Mouse (Mus musculus): Measurements from ENCODE around the gene Kcnj4. TPM values are rescaled to one million over a fixed set of nuclear protein-coding genes. Genes with fewer than 3 reads are reported as not detected.

The Kcnj4 gene
- polyA plus RNA-seq, 1 experiment from 2014 or later = not detected

DNA sequence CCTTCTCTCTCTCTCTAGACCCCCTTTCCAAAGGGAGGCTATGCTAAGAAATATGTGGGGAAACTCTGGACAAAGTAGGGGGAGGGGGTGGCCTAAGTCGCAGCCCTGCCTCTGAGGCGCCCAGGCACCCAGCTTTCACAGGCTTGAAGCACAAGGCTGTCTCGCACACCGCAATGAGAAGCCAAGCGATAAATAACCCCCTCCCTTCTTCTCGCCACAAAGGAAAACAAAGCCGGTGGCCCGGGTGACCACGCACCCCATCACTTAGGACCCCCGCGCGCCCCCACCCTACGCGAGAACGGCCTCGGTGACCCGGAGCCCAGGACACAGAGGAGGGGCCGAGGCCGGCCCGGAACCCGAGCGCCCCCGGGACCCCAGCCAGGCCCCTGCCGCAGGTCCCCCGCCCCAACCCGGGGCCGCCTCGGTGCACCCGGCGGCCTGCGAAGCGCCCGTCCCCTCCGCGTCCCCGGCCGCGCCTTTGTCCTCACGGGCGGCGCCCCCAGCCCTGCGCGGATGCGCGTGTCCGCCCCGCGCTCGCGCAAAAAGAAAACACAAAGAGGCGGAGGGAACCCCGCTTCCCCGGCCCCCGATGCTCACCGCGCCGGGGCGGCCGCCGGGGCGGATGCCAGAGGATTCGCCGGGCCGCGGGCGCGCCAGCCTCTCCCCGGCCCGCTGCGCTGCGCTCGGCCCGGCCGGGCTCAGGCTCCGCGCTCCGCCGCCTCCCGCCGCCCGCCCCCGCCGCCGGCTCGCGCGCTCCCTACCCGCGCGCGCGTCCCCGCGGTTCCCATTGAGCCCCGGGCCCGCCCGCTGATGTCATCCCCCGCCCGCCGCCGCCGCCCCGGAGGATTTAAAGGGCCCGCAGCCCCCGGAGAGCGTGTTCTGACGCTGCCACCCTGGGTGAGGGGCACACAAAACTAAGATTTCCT, 63.4 kb downstream of the Kcnj4 start:
- peaks cover 69% of the 10 kb centered on the region for H3K4me1 ChIP-seq
- peak overlapping the region; percentile 98 for H3K4me3 ChIP-seq
- H3K36me3 ChIP-seq = peaks cover 37% of the 10 kb centered on the region
- H3K27me3 ChIP-seq (ENCODE audit: low read depth, poor library complexity, severe bottlenecking) = no peaks in the 10 kb centered on the region
- WGBS = under 1% methylated on average over 106 of the region's 107 CpGs
- H3K27ac ChIP-seq = peak overlapping the region; percentile 100
- no peaks in the 10 kb centered on the region for H3K9me3 ChIP-seq (replicated peaks)
- peak; percentile 87 for DNase-seq (ENCODE audit: low spot score)

DNA sequence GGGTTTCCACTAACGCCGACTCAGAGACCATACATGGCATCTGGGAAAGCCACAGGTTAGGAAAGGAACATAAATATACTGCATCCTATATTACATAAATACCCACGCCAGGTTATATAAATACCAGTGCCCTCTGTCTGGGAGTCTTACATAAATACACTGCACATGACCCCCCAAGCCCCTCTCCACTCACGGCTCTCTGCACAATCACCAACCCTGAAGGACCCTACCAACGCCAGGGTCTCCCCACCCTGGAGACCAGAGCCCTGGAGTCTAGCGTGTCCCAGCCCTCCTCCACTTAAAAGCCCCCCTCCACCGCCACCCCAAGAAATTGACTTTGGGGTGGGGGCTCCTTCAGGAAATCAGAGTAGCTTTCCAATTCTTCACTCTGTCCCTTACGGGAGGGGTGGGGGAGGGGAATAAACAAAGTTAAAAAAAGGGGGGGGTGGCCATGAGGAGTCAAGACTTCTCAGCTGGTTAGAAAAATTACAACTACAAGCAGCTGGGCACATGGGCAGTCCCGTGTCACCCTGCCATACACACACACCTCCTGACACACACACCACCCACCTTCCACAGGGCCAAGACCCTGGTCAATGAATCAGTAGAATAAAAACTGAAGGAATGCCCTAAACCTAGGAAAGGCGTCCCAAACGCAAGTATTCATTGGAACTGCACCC, 64.2 kb downstream of the Kcnj4 start:
- Histone ChIP-seq H3K36me3 (peaks cover 45% of the 10 kb centered on the region), H3K9me3 (replicated peaks) (no peaks in the 10 kb centered on the region), H3K4me3 (peak overlapping the region; percentile 98), H3K27me3 (ENCODE audit: low read depth, poor library complexity, severe bottlenecking) (no peaks in the 10 kb centered on the region), H3K4me1 (peaks cover 73% of the 10 kb centered on the region), H3K27ac (peak overlapping the region; percentile 100)
- no peak for DNase-seq (ENCODE audit: low spot score)
- 29% methylated on average over 11 of the region's 11 CpGs for WGBS

DNA sequence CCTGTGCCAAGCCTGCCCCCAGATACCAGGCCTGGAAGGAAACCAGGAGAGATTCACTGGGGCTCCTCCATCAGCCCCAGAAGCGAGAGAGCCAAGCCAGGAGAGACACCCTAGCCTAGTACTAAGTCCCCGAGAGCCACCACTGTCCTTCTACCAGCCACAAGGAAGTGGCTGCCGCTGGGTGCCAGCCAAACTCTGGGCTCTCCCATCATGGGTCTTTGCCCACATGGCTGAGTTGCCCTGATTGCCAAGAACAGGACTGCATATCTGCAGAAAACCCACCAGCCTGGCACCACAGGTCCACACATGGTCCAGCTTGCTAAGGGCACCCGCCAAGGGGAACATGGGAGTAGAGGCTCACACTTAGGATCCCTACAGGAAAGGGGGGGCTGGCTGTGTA, 64.8 kb downstream of the Kcnj4 start:
- WGBS = 86% methylated on average over 4 of the region's 4 CpGs
- peak overlapping the region; percentile 100 for H3K27ac ChIP-seq

DNA sequence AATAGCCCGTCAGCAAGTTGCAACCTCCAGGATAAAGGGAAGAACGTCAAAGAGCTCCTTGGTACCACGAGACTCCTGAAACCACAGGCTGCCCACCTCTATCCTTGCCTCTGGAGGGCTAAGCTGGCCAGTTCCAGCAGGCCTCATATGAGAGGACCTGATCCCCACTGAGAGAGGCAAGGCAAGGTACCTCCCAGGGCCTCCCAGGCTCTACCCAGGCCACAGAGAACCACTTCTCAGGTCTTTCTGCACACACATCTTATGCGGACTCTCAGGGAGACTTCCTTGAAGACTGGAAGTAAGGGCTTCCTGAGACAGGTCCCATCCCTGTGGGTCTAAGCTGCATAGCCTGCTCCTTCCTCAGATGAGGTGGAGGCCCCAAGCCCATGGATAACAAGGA, 65.7 kb downstream of the Kcnj4 start:
- no peak overlapping the region; the same call in none of the 2 replicates for H3K27ac ChIP-seq
- no peak for DNase-seq (ENCODE audit: low spot score)
- H3K27me3 ChIP-seq (ENCODE audit: low read depth, poor library complexity, severe bottlenecking) = no peaks in the 10 kb centered on the region
- H3K36me3 ChIP-seq = peaks cover 59% of the 10 kb centered on the region
- H3K9me3 ChIP-seq (replicated peaks) = no peaks in the 10 kb centered on the region; the same call in 1 of the 2 replicates
- H3K4me1 ChIP-seq = peaks cover 76% of the 10 kb centered on the region
- peak overlapping the region; percentile 98 for H3K4me3 ChIP-seq
- 81% methylated on average over 4 of the region's 4 CpGs for whole genome bisulfite sequencing

More for the DNA sequence above, 64.8 kb downstream of the Kcnj4 start:
- H3K9me3 ChIP-seq (replicated peaks) = no peaks in the 10 kb centered on the region
- H3K4me3 ChIP-seq = peak overlapping the region; percentile 98
- H3K4me1 ChIP-seq = peaks cover 79% of the 10 kb centered on the region
- no peaks in the 10 kb centered on the region for H3K27me3 ChIP-seq (ENCODE audit: low read depth, poor library complexity, severe bottlenecking)
- DNase-seq (ENCODE audit: low spot score) = no peak
- H3K36me3 ChIP-seq = peaks cover 50% of the 10 kb centered on the region

DNA sequence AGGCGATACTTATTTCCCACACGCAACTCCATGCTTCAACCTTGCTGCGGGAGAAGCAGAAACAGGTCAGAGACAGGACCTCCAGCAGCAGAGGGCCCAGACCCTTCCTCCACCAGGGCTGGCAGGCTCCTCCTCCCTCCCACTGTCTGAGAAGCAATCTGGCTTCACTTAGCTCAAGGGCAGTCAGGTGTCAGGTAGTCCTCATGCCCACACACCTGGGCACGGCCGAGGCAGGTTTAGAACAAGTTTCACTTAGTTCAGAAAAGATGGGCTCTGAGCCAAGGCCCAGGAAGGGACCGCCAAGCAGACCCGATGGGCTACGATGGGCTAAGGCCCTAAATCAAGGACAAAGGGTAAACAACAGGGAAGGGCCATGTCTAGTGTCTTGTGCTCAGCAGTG, 66.2 kb downstream of the Kcnj4 start:
- Histone ChIP-seq H3K9me3 (replicated peaks) (no peaks in the 10 kb centered on the region; the same call in 1 of the 2 replicates), H3K4me1 (peaks cover 71% of the 10 kb centered on the region), H3K27ac (no peak overlapping the region), H3K4me3 (peak overlapping the region; percentile 98), H3K27me3 (ENCODE audit: low read depth, poor library complexity, severe bottlenecking) (no peaks in the 10 kb centered on the region), H3K36me3 (peaks cover 64% of the 10 kb centered on the region)
- 78% methylated on average over 8 of the region's 8 CpGs for WGBS
- no peak for DNase-seq (ENCODE audit: low spot score)

DNA sequence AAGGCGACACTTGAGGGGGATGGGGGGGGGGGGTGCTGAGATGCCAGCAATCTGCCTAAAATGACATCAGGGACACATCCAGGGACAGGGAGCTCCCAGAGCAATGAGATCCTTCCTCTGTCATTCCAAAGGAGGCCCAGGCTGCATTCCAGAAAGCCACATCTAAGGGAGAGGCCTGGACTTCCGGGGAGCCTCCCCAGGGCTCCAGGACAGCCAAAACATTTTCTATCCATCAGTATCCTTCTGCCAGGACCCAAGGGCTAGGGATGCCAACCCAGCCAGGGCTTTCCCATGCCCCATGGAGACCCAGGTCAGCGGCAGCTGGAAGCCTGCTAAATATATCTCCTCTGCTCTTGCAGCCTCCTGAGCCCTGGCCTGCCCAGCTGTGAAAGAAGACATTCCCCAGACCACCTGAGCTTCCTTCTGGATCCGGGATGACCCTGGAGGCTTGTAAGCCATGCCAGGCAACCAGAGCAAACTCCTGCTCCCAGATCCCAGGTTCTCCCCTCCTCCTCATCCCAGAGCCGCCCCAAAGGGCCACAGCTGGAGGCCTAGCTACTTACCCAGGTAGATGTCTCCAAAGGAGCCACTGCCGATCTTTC, 66.7 kb downstream of the Kcnj4 start:
- Histone ChIP-seq H3K27ac (no peak overlapping the region), H3K27me3 (ENCODE audit: low read depth, poor library complexity, severe bottlenecking) (no peaks in the 10 kb centered on the region), H3K9me3 (replicated peaks) (no peaks in the 10 kb centered on the region; the same call in 1 of the 2 replicates), H3K4me3 (peak overlapping the region; percentile 98; the same call in 1 of the 2 replicates), H3K36me3 (peaks cover 69% of the 10 kb centered on the region), H3K4me1 (peaks cover 67% of the 10 kb centered on the region)
- 84% methylated on average over 6 of the region's 6 CpGs for WGBS
- DNase-seq (ENCODE audit: low spot score) = no peak

DNA sequence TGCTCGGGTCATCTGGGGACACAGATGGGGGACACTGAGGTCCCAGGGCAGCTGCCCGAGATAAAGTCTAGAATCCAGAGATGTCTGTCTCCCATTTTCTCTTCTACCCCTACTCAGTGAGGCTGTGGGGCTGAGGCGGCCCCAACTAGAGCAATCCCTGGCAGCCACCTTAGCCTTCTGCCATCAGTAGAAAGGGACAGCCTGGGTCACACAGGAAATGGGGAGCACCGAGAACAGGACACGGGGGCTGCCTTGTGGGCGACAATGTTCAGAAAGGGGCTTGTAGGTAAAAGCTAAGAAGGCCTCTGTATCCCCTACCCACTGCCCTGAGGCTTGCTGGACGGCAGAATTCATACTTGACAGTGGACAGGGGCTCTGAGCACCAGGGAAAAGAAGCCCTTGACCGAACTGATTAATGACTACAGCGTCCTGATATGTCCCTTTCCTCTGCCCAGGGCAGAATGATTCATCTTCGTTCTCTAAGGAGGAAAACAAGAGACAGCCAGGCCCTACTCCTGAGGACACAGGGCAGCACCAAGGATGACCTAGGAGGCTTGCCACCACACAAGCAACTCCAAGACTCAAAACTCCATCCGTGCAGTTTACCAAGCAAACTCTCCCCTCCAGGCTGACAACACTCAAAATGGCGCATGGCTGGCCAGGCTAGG, 67.4 kb downstream of the Kcnj4 start:
- H3K27me3 ChIP-seq (ENCODE audit: low read depth, poor library complexity, severe bottlenecking) = no peaks in the 10 kb centered on the region
- DNase-seq (ENCODE audit: low spot score) = no peak
- WGBS = 84% methylated on average over 12 of the region's 12 CpGs
- no peaks in the 10 kb centered on the region; the same call in 1 of the 2 replicates for H3K9me3 ChIP-seq (replicated peaks)
- H3K36me3 ChIP-seq = peaks cover 76% of the 10 kb centered on the region
- H3K27ac ChIP-seq = no peak overlapping the region
- H3K4me3 ChIP-seq = 0 out of 2 replicates have a peak overlapping the region, but pooled peaks have one; percentile 98
- peaks cover 60% of the 10 kb centered on the region for H3K4me1 ChIP-seq

DNA sequence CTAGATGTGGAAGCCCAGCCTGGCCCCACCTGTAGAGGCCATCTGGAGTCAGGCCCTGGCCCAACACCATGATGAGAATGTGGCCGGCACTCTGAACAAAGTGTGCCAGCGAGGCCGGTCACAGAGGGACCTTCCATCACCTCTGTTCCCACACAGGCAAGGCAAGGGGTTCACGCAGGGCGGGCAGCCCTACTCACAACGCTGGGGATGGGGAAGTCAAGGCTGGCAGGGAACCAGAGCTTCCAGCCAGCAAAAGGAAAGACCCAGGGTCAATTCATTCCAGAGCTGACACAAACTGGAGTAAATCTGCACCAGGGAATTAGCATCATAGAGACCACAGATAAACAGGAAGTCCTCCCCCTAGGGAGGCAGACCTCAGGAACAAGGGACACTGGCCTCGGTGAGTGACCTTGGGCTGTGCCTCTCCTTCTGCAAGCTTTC, 68.5 kb downstream of the Kcnj4 start:
- H3K36me3 ChIP-seq = peaks cover 88% of the 10 kb centered on the region
- DNase-seq (ENCODE audit: low spot score) = no peak
- no peaks in the 10 kb centered on the region for H3K27me3 ChIP-seq (ENCODE audit: low read depth, poor library complexity, severe bottlenecking)
- H3K4me1 ChIP-seq = peaks cover 53% of the 10 kb centered on the region
- no peak overlapping the region for H3K4me3 ChIP-seq
- 0 out of 2 replicates have a peak overlapping the region, but pooled peaks have one; percentile 4 for H3K27ac ChIP-seq
- no peaks in the 10 kb centered on the region; the same call in 1 of the 2 replicates for H3K9me3 ChIP-seq (replicated peaks)
- 75% methylated on average over 7 of the region's 7 CpGs for WGBS

DNA sequence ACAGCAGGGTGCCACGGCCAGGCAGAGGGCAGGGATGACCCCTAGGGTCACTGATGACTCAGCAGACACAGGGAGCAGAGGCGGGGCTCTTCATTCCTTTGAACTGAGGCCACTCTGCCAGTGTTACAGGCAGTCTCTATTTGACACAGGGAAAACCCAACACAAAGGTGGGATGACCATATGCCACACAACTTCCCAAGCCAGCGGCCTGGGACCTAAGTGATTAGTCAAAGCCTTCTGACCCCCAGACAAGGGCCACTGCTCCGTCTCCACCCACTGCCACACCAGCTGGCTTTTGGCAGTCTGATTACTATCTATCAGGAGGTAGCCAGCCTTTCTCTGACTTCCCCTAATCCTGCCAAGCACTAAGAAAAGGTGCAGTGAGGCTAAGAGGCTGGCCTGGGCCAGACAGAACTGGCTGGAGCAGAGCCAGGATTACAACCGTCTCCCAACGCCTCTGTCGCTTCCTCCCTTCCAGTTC, 69.8 kb downstream of the Kcnj4 start:
- peaks cover 99% of the 10 kb centered on the region for H3K36me3 ChIP-seq
- peaks cover 46% of the 10 kb centered on the region for H3K4me1 ChIP-seq
- H3K4me3 ChIP-seq = no peak overlapping the region
- H3K9me3 ChIP-seq (replicated peaks) = no peaks in the 10 kb centered on the region; the same call in 1 of the 2 replicates
- H3K27ac ChIP-seq = no peak overlapping the region
- H3K27me3 ChIP-seq (ENCODE audit: low read depth, poor library complexity, severe bottlenecking) = no peaks in the 10 kb centered on the region
- no peak for DNase-seq (ENCODE audit: low spot score)
- 59% methylated on average over 7 of the region's 7 CpGs for WGBS

Small RNA genes lying within 50 kb of the gene (microRNA-seq; reads per million reads assigned to microRNA genes)
- not detected for gene Gm44302

Other genes with a start within 250 kb of the Kcnj4 start
- 2.6 and 3.1 TPM in 2 replicates for gene Baiap2l2, start 219.7 kb downstream of the Kcnj4 start, polyA plus RNA-seq (2016; fragmentation: Nextera tagmentation; extraction: Ambion mirVana)
- gene Pla2g6, start 176.9 kb downstream of the Kcnj4 start, polyA plus RNA-seq (2016; fragmentation: Nextera tagmentation; extraction: Ambion mirVana) = 17.0 and 18.2 TPM in 2 replicates
- gene Maff, start 158.6 kb downstream of the Kcnj4 start, polyA plus RNA-seq (2016; fragmentation: Nextera tagmentation; extraction: Ambion mirVana) = 1.2 and 1.5 TPM in 2 replicates
- 63.5 and 74.8 TPM in 2 replicates for gene Tmem184b, start 101.7 kb downstream of the Kcnj4 start, polyA plus RNA-seq (2016; fragmentation: Nextera tagmentation; extraction: Ambion mirVana)
- gene Csnk1e, start 49.7 kb downstream of the Kcnj4 start, polyA plus RNA-seq (2016; fragmentation: Nextera tagmentation; extraction: Ambion mirVana) = 152 and 170 TPM in 2 replicates
- 4.2 and 9.4 TPM in 2 replicates for gene Kdelr3, start 11.2 kb upstream of the Kcnj4 start, polyA plus RNA-seq (2016; fragmentation: Nextera tagmentation; extraction: Ambion mirVana)
- gene Ddx17, start 41.5 kb upstream of the Kcnj4 start, polyA plus RNA-seq (2016; fragmentation: Nextera tagmentation; extraction: Ambion mirVana) = 44.9 and 51.4 TPM in 2 replicates
- 0.55 and 1.7 TPM in 2 replicates for gene Dmc1, start 99.9 kb upstream of the Kcnj4 start, polyA plus RNA-seq (2016; fragmentation: Nextera tagmentation; extraction: Ambion mirVana)
- gene Fam227a, start 153.7 kb upstream of the Kcnj4 start, polyA plus RNA-seq (2016; fragmentation: Nextera tagmentation; extraction: Ambion mirVana) = 1.0 and 2.1 TPM in 2 replicates
- 58.4 and 65.6 TPM in 2 replicates for gene Cby1, start 154.0 kb upstream of the Kcnj4 start, polyA plus RNA-seq (2016; fragmentation: Nextera tagmentation; extraction: Ambion mirVana)
- 253 and 284 TPM in 2 replicates for gene Tomm22, start 165.6 kb upstream of the Kcnj4 start, polyA plus RNA-seq (2016; fragmentation: Nextera tagmentation; extraction: Ambion mirVana)
- 23.8 and 24.6 TPM in 2 replicates for gene Josd1, start 182.7 kb upstream of the Kcnj4 start, polyA plus RNA-seq (2016; fragmentation: Nextera tagmentation; extraction: Ambion mirVana)
- 48.6 and 53.9 TPM in 2 replicates for gene Gtpbp1, start 185.6 kb upstream of the Kcnj4 start, polyA plus RNA-seq (2016; fragmentation: Nextera tagmentation; extraction: Ambion mirVana)
- gene Sun2, start 237.3 kb upstream of the Kcnj4 start, polyA plus RNA-seq (2016; fragmentation: Nextera tagmentation; extraction: Ambion mirVana) = 2.8 and 3.8 TPM in 2 replicates

All from limb, embryonic 10.5 days (tissue).